Mouse (Mus musculus) embryonic facial prominence, embryonic 14.5 days (tissue): Measurements from ENCODE around the gene Dnajb2. TPM values are rescaled to one million over a fixed set of nuclear protein-coding genes. Genes with fewer than 3 reads are reported as not detected.
A peak's percentile ranks its signal among the peaks of the same experiment; 100 is the strongest.

ENCODE experiments used
- ATAC-seq: fragments of 200-750 bp; cut with Nextera tagmentation; 2 replicates; pipeline ENCODE4 v1.8.0; 2017; ENCODE audit warnings: low read depth, moderate number of reproducible peaks, moderate TSS enrichment
- DNase-seq: peaks from one replicate; pipeline ENCODE4 v3.0.0-alpha.2; 2015; ENCODE audit warnings: low spot score
- H3K27ac ChIP-seq: fragments of 300-500 bp; sonication (generic); replicated peaks from 2 replicates; pipeline ENCODE4 v1.5.1; 2014; ENCODE audit warnings: low read depth, mild to moderate bottlenecking, low read length, moderate library complexity
- H3K27me3 ChIP-seq: fragments of 300-500 bp; sonication (generic); replicated peaks from 2 replicates; pipeline ENCODE4 v1.6.1; 2014; ENCODE audit warnings: low read length; ENCODE audit not compliant: control insufficient read depth, insufficient read depth
- H3K36me3 ChIP-seq: fragments of 300-500 bp; sonication (generic); 2 replicates; pipeline ENCODE4 v1.6.1; 2014; ENCODE audit warnings: low read length, mixed read lengths; ENCODE audit not compliant: control insufficient read depth, insufficient read depth
- H3K4me1 ChIP-seq: fragments of 300-500 bp; sonication (generic); 2 replicates; pipeline ENCODE4 v1.6.1; 2014; ENCODE audit warnings: antibody characterized with exemption, low read length; ENCODE audit not compliant: control insufficient read depth, insufficient read depth
- H3K4me2 ChIP-seq: fragments of 300-500 bp; sonication (generic); 2 replicates; pipeline ENCODE4 v1.6.1; 2014; ENCODE audit warnings: low read depth, mild to moderate bottlenecking, low read length, moderate library complexity, mixed read lengths
- H3K4me3 ChIP-seq: fragments of 300-500 bp; sonication (generic); 2 replicates; pipeline ENCODE4 v1.5.1; 2014; ENCODE audit warnings: low read depth, mild to moderate bottlenecking, low read length
- H3K9ac ChIP-seq: fragments of 300-500 bp; sonication (generic); 2 replicates; pipeline ENCODE4 v1.6.1; 2014; ENCODE audit warnings: low read depth, mild to moderate bottlenecking, low read length, moderate library complexity, mixed read lengths
- H3K9me3 ChIP-seq: fragments of 300-500 bp; sonication (generic); 2 replicates; pipeline ENCODE4 v1.6.1; 2016; ENCODE audit warnings: low read length; ENCODE audit not compliant: control insufficient read depth
- WGBS: fragments of 180-500 bp; shearing (Covaris S2); extraction: QIAGEN DNeasy Blood & Tissue Kit; methylation state at CpG from one replicate; pipeline ENCODE4 v1.1.7; 2014; 5-methylcytosine and 5-hydroxymethylcytosine counted together
- polyA plus RNA-seq: library from polyadenylated mRNA; unstranded; fragments of >200 nt; fragmentation: Nextera tagmentation; extraction: Ambion mirVana; gene quantifications from 2 replicates; pipeline ENCODE4 v1.2.1, GENCODE M21; 2014

The Dnajb2 gene
- polyA plus RNA-seq, 1 experiment from 2014 or later, result 20.0 TPM

DNA sequence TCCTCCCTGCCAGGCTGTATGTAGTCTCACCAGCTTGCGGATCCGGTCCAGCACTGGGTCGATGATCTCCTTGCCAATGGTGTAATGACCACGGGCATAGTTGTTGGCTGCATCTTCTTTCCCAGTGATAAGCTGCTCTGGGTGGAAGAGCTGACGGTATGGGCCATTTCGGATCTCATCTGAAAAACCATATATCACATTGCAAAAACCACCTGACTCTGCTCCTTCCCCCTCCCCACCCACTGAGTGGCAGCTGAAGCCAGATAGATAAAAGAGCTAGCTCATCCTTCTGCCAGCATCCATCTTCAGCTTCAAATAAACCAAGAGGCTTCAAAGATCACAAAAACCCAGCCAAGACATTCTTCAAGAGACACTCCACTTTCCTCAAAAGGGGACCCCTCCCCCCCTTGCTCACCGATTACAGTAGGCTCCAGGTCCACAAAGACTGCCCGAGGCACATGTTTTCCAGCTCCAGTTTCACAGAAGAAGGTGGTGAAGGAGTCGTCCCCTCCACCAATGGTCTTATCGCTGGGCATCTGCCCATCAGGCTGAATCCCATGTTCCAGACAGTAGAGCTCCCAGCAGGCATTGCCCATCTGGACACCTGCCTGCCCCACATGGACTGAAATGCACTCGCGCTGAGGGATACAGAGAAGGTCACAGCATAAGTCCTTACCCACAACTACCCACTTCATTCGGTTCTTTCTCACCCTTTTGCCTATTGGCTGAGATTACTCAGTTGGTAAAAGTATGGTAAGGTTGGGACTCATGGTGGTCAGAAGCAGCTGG, 19.2 kb upstream of the Dnajb2 start:
- Histone ChIP-seq H3K27ac (no peak overlapping the region), H3K4me1 (peaks cover 7% of the 10 kb centered on the region; the same call in 1 of the 2 replicates), H3K4me2 (peak overlapping the region; percentile 95; the same call in 1 of the 2 replicates), H3K36me3 (peaks cover 40% of the 10 kb centered on the region), H3K9ac (no peak overlapping the region), H3K9me3 (no peaks in the 10 kb centered on the region), H3K27me3 (peaks cover 53% of the 10 kb centered on the region), H3K4me3 (0 out of 2 replicates have a peak overlapping the region, but pooled peaks have one; percentile 57)
- WGBS, result 75% methylated on average over 12 of the region's 13 CpGs
- ATAC-seq, result no peak
- no peak for DNase-seq

DNA sequence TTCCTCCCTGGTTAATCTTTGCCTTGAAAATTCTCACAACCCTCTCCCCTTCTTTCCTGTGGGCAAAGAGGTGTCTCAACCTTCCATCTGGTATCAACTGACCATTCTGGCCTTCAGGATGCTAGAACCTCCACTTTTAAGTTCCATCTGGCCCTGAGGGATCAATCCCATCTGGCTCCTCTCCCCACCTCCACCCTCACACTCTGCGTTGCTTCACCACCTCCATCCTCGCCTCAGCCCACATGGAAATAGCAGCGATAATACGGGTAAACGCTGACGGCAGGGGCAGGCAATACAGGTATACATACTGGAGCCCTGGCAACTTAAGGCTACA, 18.3 kb upstream of the Dnajb2 start:
- ATAC-seq, result no peak; the same call in 1 of the 2 replicates
- Histone ChIP-seq H3K9ac (0 out of 2 replicates have a peak overlapping the region, but pooled peaks have one; percentile 52), H3K4me1 (peaks cover 7% of the 10 kb centered on the region; the same call in 1 of the 2 replicates), H3K27me3 (peaks cover 53% of the 10 kb centered on the region), H3K4me2 (peak overlapping the region; percentile 95), H3K36me3 (peaks cover 32% of the 10 kb centered on the region), H3K27ac (no peak overlapping the region), H3K9me3 (no peaks in the 10 kb centered on the region), H3K4me3 (peak overlapping the region; percentile 57)
- DNase-seq, result no peak
- under 1% methylated on average over 6 of the region's 6 CpGs for WGBS

- H3K27me3 ChIP-seq, result peaks cover 53% of the 10 kb centered on the region
- 2% methylated on average over 38 of the region's 38 CpGs for WGBS
- peak overlapping the region; percentile 57 for H3K4me3 ChIP-seq
- H3K9me3 ChIP-seq, result no peaks in the 10 kb centered on the region
- peak overlapping the region; percentile 95 for H3K4me2 ChIP-seq
- H3K9ac ChIP-seq, result peak overlapping the region; percentile 52
- H3K36me3 ChIP-seq, result peaks cover 27% of the 10 kb centered on the region
- H3K4me1 ChIP-seq, result peaks cover 7% of the 10 kb centered on the region; the same call in 1 of the 2 replicates
- ATAC-seq (peak; percentile 64), DNase-seq (peak; percentile 47)
- no peak overlapping the region for H3K27ac ChIP-seq
Observed at GRCm38 (mm10) chr1:75218227-75219001, 17.8 kb upstream of the Dnajb2 start.

DNA sequence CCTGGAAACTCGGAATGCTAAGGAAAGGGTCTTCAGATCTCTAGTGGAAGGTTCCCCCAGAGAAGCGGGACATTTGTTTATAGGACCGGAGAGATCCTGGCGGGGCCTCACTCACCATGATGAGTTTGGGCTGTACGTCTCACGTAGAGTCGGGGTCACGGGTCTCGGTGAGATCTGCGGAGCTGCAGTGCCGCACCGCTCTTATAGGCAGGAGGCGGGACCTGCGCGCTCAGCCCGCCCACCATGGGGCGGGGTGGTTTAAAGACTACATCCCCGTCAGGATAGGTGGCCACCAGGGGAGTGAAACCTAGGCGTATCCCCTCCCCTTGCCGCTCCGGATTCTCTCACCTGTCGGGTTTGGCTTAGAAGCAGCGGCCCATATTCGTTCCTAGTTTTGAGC, 17.1 kb upstream of the Dnajb2 start:
- Histone ChIP-seq H3K27ac (no peak overlapping the region), H3K9ac (peak overlapping the region; percentile 52)
- WGBS, result 0% methylated on average over 18 of the region's 24 CpGs

DNA sequence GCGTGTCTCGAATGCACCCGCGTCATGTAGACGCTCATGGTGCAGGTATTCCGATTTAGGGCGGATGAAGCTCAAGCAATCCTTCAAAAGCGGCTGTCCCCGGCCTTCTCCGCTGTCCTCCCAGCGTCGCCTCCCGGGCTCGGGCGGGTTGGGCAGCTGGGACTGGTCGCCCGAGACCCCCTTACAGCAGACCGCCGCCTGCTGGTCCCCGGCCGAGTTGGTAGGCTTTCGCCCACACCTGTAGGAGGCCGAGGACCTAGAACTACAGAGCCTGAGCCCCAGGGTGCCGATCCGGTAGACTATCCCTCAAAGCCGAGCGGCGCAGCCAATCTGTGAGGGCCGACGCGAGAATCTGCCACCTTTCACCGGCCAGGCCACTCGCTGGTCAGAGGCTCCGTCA, 16.7 kb upstream of the Dnajb2 start, which contains the start of gene Tuba4a:
TSS of gene Tuba4a (minus strand) at position 335 of the 400 bp plus-strand sequence.
- DNase-seq (no peak), ATAC-seq (peak; percentile 41)
- H3K9me3 ChIP-seq, result no peaks in the 10 kb centered on the region
- peaks cover 53% of the 10 kb centered on the region for H3K27me3 ChIP-seq
- H3K36me3 ChIP-seq, result peaks cover 16% of the 10 kb centered on the region
- H3K27ac ChIP-seq, result no peak within 1 kb of the TSS
- H3K4me1 ChIP-seq, result peaks cover 7% of the 10 kb centered on the region; the same call in 1 of the 2 replicates
- peak within 1 kb of the TSS; percentile 95 for H3K4me2 ChIP-seq
- peak within 1 kb of the TSS; percentile 52 for H3K9ac ChIP-seq
- WGBS, result under 1% methylated on average over 22 of the region's 34 CpGs
- H3K4me3 ChIP-seq, result peak within 1 kb of the TSS; percentile 57

More for the DNA sequence above, 17.1 kb upstream of the Dnajb2 start:
- peaks cover 20% of the 10 kb centered on the region for H3K36me3 ChIP-seq
- H3K9me3 ChIP-seq, result no peaks in the 10 kb centered on the region
- H3K27me3 ChIP-seq, result peaks cover 53% of the 10 kb centered on the region
- DNase-seq, result peak; percentile 89
- H3K4me2 ChIP-seq, result peak overlapping the region; percentile 95
- peaks cover 7% of the 10 kb centered on the region; the same call in 1 of the 2 replicates for H3K4me1 ChIP-seq
- peak overlapping the region; percentile 57 for H3K4me3 ChIP-seq
- peak; percentile 93 for ATAC-seq

DNA sequence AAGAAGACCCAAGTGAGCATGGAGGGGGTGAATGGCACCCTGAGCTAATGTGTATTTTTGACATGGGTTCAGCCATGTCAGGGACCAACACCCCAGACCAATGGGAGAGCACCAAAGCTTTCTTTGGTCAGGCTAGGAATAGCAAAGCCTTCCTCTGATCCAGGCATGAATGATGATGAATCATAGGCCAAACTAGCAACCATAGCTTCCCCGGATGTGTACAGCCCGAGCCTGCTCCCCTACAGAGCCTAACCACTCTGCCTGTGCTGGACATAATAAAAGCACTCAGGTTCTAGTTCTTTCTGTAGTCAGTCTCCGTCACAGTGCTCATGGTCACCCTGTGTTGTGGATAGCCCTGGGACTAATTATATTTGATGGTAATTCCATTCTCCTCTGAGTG, 14.7 kb upstream of the Dnajb2 start:
- Histone ChIP-seq H3K9ac (no peak overlapping the region), H3K4me2 (no peak overlapping the region), H3K4me3 (no peak overlapping the region), H3K36me3 (no peaks in the 10 kb centered on the region), H3K27me3 (peaks cover 52% of the 10 kb centered on the region), H3K27ac (no peak overlapping the region), H3K4me1 (peaks cover 7% of the 10 kb centered on the region; the same call in 1 of the 2 replicates), H3K9me3 (no peaks in the 10 kb centered on the region)
- DNase-seq (no peak), ATAC-seq (no peak)
- WGBS, result 69% methylated on average over 3 of the region's 3 CpGs

- WGBS, result 69% methylated on average over 6 of the region's 6 CpGs
- H3K9ac ChIP-seq, result no peak overlapping the region
- H3K4me2 ChIP-seq, result no peak overlapping the region
- no peaks in the 10 kb centered on the region for H3K9me3 ChIP-seq
- DNase-seq, result no peak
- peaks cover 39% of the 10 kb centered on the region for H3K27me3 ChIP-seq
- ATAC-seq, result no peak
- H3K4me1 ChIP-seq, result peaks cover 7% of the 10 kb centered on the region; the same call in 1 of the 2 replicates
- H3K27ac ChIP-seq, result no peak overlapping the region
- H3K36me3 ChIP-seq, result no peaks in the 10 kb centered on the region
- H3K4me3 ChIP-seq, result no peak overlapping the region
Observed at GRCm38 (mm10) chr1:75222926-75223325, 13.3 kb upstream of the Dnajb2 start.

DNA sequence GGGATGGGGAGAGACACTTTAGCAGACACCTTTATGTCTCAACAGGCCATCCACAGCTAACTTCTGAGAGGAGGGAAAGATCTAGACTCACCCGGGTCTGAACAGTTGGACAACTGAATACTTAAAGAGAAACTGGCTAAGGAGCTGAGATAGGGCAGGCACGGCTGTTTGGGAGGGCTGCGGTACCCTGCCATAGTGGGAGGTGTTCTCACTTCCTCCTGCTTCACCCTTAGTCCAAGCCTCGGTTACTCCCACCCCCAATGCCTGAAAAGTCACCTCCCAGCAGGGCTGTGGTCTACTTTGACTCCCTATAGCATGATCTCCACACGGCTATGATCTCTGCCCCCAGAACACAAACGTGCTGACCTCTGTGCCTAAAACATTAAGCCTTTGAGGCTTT, 12.7 kb upstream of the Dnajb2 start:
- H3K27ac ChIP-seq, result no peak overlapping the region
- peaks cover 3% of the 10 kb centered on the region; the same call in 1 of the 2 replicates for H3K4me1 ChIP-seq
- DNase-seq (no peak), ATAC-seq (no peak)
- H3K4me3 ChIP-seq, result no peak overlapping the region
- WGBS, result 63% methylated on average over 6 of the region's 6 CpGs
- H3K27me3 ChIP-seq, result peaks cover 33% of the 10 kb centered on the region
- H3K4me2 ChIP-seq, result no peak overlapping the region
- H3K9ac ChIP-seq, result no peak overlapping the region
- H3K36me3 ChIP-seq, result no peaks in the 10 kb centered on the region
- no peaks in the 10 kb centered on the region for H3K9me3 ChIP-seq
